In the genomic region with DNA sequence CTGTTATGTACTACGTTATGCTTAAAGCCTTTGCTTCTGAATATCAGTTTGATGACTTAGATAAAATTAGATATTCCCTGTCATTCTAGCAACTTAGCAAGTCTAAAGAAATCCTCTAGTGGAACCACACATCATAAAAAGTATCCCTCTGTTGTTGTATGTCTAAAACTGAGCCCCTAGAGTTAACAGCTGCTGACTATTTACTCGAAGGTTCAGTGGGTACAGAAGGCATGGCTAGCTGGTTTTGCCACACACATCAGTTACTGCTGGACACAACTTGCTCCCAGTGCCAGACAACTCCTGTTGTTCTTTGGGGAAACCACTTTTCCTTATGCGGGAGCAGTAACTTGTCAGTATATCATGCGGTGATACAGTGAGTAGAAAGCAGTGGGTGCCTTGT, we compare ENCODE assay signal across 21 mouse cellular contexts.
DNase-seq lines count a peak whose midpoint lies in the region; ATAC-seq and TF ChIP-seq lines count a peak whose summit lies in the region.
"Had no signal": no experiment of that assay in that cellular context is flagged by ENCODE, and none has a peak within 500 bp of the region (broad histone marks: within the 10 kb centered on the region; RNA-seq: fewer than 3 reads in every experiment).

No protein-coding gene starts in this region.

- H3K4me3 ChIP-seq in kidney, embryonic 14.5 days (ENCODE audit: low read length): no peak overlapping the region
- no peak overlapping the region for H3K4me3 ChIP-seq in kidney, postnatal 0 days (replicated peaks; ENCODE audit: low read depth, low read length)
- no peak overlapping the region for H3K4me3 ChIP-seq in embryonic facial prominence, embryonic 12.5 days
- H3K4me3 ChIP-seq: forebrain, embryonic 10.5 days; forebrain, embryonic 13.5 days; heart, adult 2 months; heart, embryonic 10.5 days; heart, embryonic 13.5 days; hindbrain, embryonic 15.5 days had no signal

- DNase-seq in kidney, adult 9 months: no peak
- no peak for DNase-seq in kidney, postnatal 0 days (ENCODE audit: low spot score)
- DNase-seq in kidney, postnatal 14 days: no peak
- no peak for DNase-seq in urinary bladder, adult 2 months (ENCODE audit: low spot score)
- DNase-seq: cerebellum, adult 11 months; cerebellum, adult 2 months; cerebellum, adult 9-11 months; cerebellum, postnatal 25 days; gastrocnemius, postnatal 10 days; gastrocnemius, postnatal 36 days; heart, adult 2 months; heart, postnatal 14 days; heart, postnatal 4 days had no signal

- no peaks in the 10 kb centered on the region for H3K27me3 ChIP-seq in kidney, embryonic 14.5 days (ENCODE audit: control insufficient read depth, insufficient read depth, low read length)
- no peaks in the 10 kb centered on the region for H3K27me3 ChIP-seq in kidney, postnatal 0 days (ENCODE audit: insufficient read depth, low read length)
- H3K27me3 ChIP-seq in embryonic facial prominence, embryonic 12.5 days: no peaks in the 10 kb centered on the region
- H3K27me3 ChIP-seq: forebrain, embryonic 13.5 days; heart, embryonic 13.5 days; hindbrain, embryonic 15.5 days had no signal

- no peak for ATAC-seq in kidney, embryonic 14.5 days (ENCODE audit: low FRiP score, low TSS enrichment)
- ATAC-seq in kidney, postnatal 0 days (replicated peaks; ENCODE audit: low FRiP score, low read depth): no peak
- no peak for ATAC-seq in embryonic facial prominence, embryonic 12.5 days (ENCODE audit: insufficient number of reproducible peaks, insufficient read depth, low FRiP score, low TSS enrichment)
- ATAC-seq: forebrain, embryonic 13.5 days; forebrain, embryonic 16.5 days had no signal

- H3K36me3 ChIP-seq in kidney, embryonic 14.5 days (ENCODE audit: control insufficient read depth, insufficient read depth, low read length): no peaks in the 10 kb centered on the region; the same call in 1 of the 2 replicates
- H3K36me3 ChIP-seq in kidney, postnatal 0 days (ENCODE audit: insufficient read depth, low read length): 0 out of 2 replicates have a peak, but pooled peaks cover under 1% of the 10 kb centered on the region
- 0 out of 2 replicates have a peak, but pooled peaks cover 4% of the 10 kb centered on the region for H3K36me3 ChIP-seq in embryonic facial prominence, embryonic 12.5 days
- H3K36me3 ChIP-seq: heart, embryonic 10.5 days had no signal

- TF ChIP-seq CTCF in kidney, postnatal 0 days (IDR thresholded peaks at IDR 0.05; ENCODE audit: low read depth): no peak

- H3K27ac ChIP-seq in kidney, embryonic 14.5 days (ENCODE audit: low read depth, low read length): peak overlapping the region; percentile 68
- H3K27ac ChIP-seq in kidney, postnatal 0 days: 0 out of 2 replicates have a peak overlapping the region, but pooled peaks have one; percentile 3
- H3K27ac ChIP-seq in embryonic facial prominence, embryonic 12.5 days: 0 out of 2 replicates have a peak overlapping the region, but pooled peaks have one; percentile 5
- H3K27ac ChIP-seq: forebrain, embryonic 10.5 days; forebrain, embryonic 13.5 days; heart, adult 2 months; heart, embryonic 10.5 days; heart, embryonic 13.5 days; hindbrain, embryonic 15.5 days had no signal

- no peaks in the 10 kb centered on the region for H3K9me3 ChIP-seq in kidney, embryonic 14.5 days (ENCODE audit: control insufficient read depth, low read length)
- no peaks in the 10 kb centered on the region for H3K9me3 ChIP-seq in kidney, postnatal 0 days (replicated peaks; ENCODE audit: low read length)
- H3K9me3 ChIP-seq in embryonic facial prominence, embryonic 12.5 days: no peaks in the 10 kb centered on the region
- H3K9me3 ChIP-seq: forebrain, embryonic 10.5 days; forebrain, embryonic 13.5 days; heart, embryonic 10.5 days; heart, embryonic 13.5 days; hindbrain, embryonic 15.5 days had no signal

- peaks cover 28% of the 10 kb centered on the region for H3K4me1 ChIP-seq in kidney, embryonic 14.5 days (ENCODE audit: control insufficient read depth, insufficient read depth, low read length)
- H3K4me1 ChIP-seq in kidney, postnatal 0 days (replicated peaks; ENCODE audit: insufficient read depth, low read length): 0 out of 2 replicates have a peak, but pooled peaks cover 2% of the 10 kb centered on the region
- H3K4me1 ChIP-seq in embryonic facial prominence, embryonic 12.5 days: peaks cover 28% of the 10 kb centered on the region

- H3K9ac ChIP-seq in kidney, embryonic 14.5 days (ENCODE audit: low read depth, low read length): no peak overlapping the region
- no peak overlapping the region for H3K9ac ChIP-seq in kidney, postnatal 0 days (ENCODE audit: low read depth, low read length)
- H3K9ac ChIP-seq in embryonic facial prominence, embryonic 12.5 days: no peak overlapping the region
- H3K9ac ChIP-seq: forebrain, embryonic 13.5 days; heart, embryonic 13.5 days; hindbrain, embryonic 15.5 days had no signal

- peak overlapping the region; percentile 1; the same call in 1 of the 2 replicates for H3K4me2 ChIP-seq in kidney, embryonic 14.5 days (replicated peaks; ENCODE audit: low read depth, low read length)
- H3K4me2 ChIP-seq in kidney, postnatal 0 days (ENCODE audit: low read length): no peak overlapping the region
- H3K4me2 ChIP-seq in embryonic facial prominence, embryonic 12.5 days (replicated peaks): no peak overlapping the region
- H3K4me2 ChIP-seq: forebrain, embryonic 13.5 days; heart, embryonic 13.5 days; hindbrain, embryonic 15.5 days had no signal

- WGBS in kidney, embryonic 14.5 days: 55% methylated on average over 4 of the region's 4 CpGs
- 56% methylated on average over 4 of the region's 4 CpGs for WGBS in kidney, postnatal 0 days
- WGBS in embryonic facial prominence, embryonic 12.5 days: 81% methylated on average over 4 of the region's 4 CpGs

Comparison
In these comparisons a context has a peak if more than half of its experiments do, and no peak if none do; other contexts are left out.
1. H3K27ac ChIP-seq: peak in every context shown above with its lines; median percentile 68 in kidney, embryonic 14.5 days; 5 in embryonic facial prominence, embryonic 12.5 days; 3 in kidney, postnatal 0 days.